Mouse (Mus musculus) neural tube, embryonic 11.5 days (tissue): ENCODE data around the gene Flywch2. TPM values are rescaled to one million over a fixed set of nuclear protein-coding genes. Genes with fewer than 3 reads are reported as not detected.

ENCODE experiments used
- ATAC-seq: fragments of 200-750 bp; cut with Nextera tagmentation; 2 replicates; pipeline ENCODE4 v1.8.0; 2017; ENCODE audit warnings: moderate number of reproducible peaks, mild to moderate bottlenecking, moderate TSS enrichment, moderate library complexity; ENCODE audit not compliant: insufficient read depth, low FRiP score, low TSS enrichment
- DNase-seq: peaks from one replicate; pipeline ENCODE4 v3.0.0-alpha.2; 2015; ENCODE audit warnings: low spot score
- H3K27ac ChIP-seq: fragments of 300-500 bp; sonication (generic); 2 replicates; pipeline ENCODE4 v1.5.1; 2014; ENCODE audit warnings: low read depth, mild to moderate bottlenecking, low read length
- H3K27me3 ChIP-seq: fragments of 300-500 bp; sonication (generic); 2 replicates; pipeline ENCODE4 v1.6.1; 2014; ENCODE audit warnings: mild to moderate bottlenecking, low read length, mixed read lengths; ENCODE audit not compliant: control insufficient read depth, insufficient read depth
- H3K36me3 ChIP-seq: fragments of 300-500 bp; sonication (generic); 2 replicates; pipeline ENCODE4 v1.6.1; 2014; ENCODE audit warnings: mild to moderate bottlenecking, low read length, moderate library complexity, mixed read lengths; ENCODE audit not compliant: control insufficient read depth, insufficient read depth
- H3K4me1 ChIP-seq: fragments of 300-500 bp; sonication (generic); 2 replicates; pipeline ENCODE4 v1.6.1; 2014; ENCODE audit warnings: low read length, mixed read lengths; ENCODE audit not compliant: control insufficient read depth, insufficient read depth
- H3K4me2 ChIP-seq: fragments of 300-500 bp; sonication (generic); 2 replicates; pipeline ENCODE4 v1.6.1; 2014; ENCODE audit warnings: low read depth, mild to moderate bottlenecking, moderate library complexity
- H3K4me3 ChIP-seq: fragments of 300-500 bp; sonication (generic); 2 replicates; pipeline ENCODE4 v1.5.1; 2014; ENCODE audit warnings: low read depth, low read length
- H3K9ac ChIP-seq: fragments of 300-500 bp; sonication (generic); 2 replicates; pipeline ENCODE4 v1.6.1; 2014; ENCODE audit warnings: mild to moderate bottlenecking, low read length
- H3K9me3 ChIP-seq: fragments of 300-500 bp; sonication (generic); 2 replicates; pipeline ENCODE4 v1.6.1; 2016; ENCODE audit warnings: low read length; ENCODE audit not compliant: control insufficient read depth
- WGBS: fragments of 180-500 bp; shearing (Covaris S2); extraction: QIAGEN DNeasy Blood & Tissue Kit; methylation state at CpG from one replicate; pipeline ENCODE4 v1.1.7; 2014; 5-methylcytosine and 5-hydroxymethylcytosine counted together
- polyA plus RNA-seq: library from polyadenylated mRNA; unstranded; fragments of >200 nt; fragmentation: Nextera tagmentation; extraction: Ambion mirVana; gene quantifications from 2 replicates; pipeline ENCODE4 v1.2.1, GENCODE M21; 2014

The Flywch2 gene
- 29.1 and 32.6 TPM in 2 replicates for polyA plus RNA-seq

GRCm38 (mm10) chr17:23785561-23786471 is at the start of gene Flywch2:
Gene Flywch2 (minus strand): TSS chr17:23786081.
- H3K27ac ChIP-seq, result 0 out of 2 replicates have a peak within 1 kb of the TSS, but pooled peaks have one; percentile 56
- H3K4me2 ChIP-seq, result peak within 1 kb of the TSS; percentile 59
- ATAC-seq, result peak; percentile 71
- DNase-seq, result peak; percentile 84
- WGBS, result 2% methylated on average over 39 of the region's 43 CpGs
- no peaks in the 10 kb centered on the region for H3K36me3 ChIP-seq
- peaks cover 5% of the 10 kb centered on the region; the same call in 1 of the 2 replicates for H3K4me1 ChIP-seq
- H3K9ac ChIP-seq, result peak within 1 kb of the TSS; percentile 75
- H3K27me3 ChIP-seq, result no peaks in the 10 kb centered on the region
- H3K4me3 ChIP-seq, result peak within 1 kb of the TSS; percentile 47
- H3K9me3 ChIP-seq, result no peaks in the 10 kb centered on the region

- H3K4me3 ChIP-seq, result no peak overlapping the region
- ATAC-seq (no peak), DNase-seq (no peak)
- H3K27me3 ChIP-seq, result no peaks in the 10 kb centered on the region
- peaks cover 13% of the 10 kb centered on the region for H3K4me1 ChIP-seq
- H3K4me2 ChIP-seq, result no peak overlapping the region
- H3K27ac ChIP-seq, result no peak overlapping the region
- 93% methylated on average over 1 of the region's 1 CpGs for WGBS
- no peak overlapping the region for H3K9ac ChIP-seq
- peaks cover 2% of the 10 kb centered on the region; the same call in 1 of the 2 replicates for H3K36me3 ChIP-seq
- no peaks in the 10 kb centered on the region for H3K9me3 ChIP-seq
Measured at GRCm38 (mm10) chr17:23831201-23831600, 45.3 kb upstream of the Flywch2 start.

- peak within 1 kb of the TSS; percentile 89 for H3K27ac ChIP-seq
- ATAC-seq, result peak; percentile 92
- no peaks in the 10 kb centered on the region for H3K9me3 ChIP-seq
- H3K27me3 ChIP-seq, result no peaks in the 10 kb centered on the region
- peaks cover 13% of the 10 kb centered on the region for H3K4me1 ChIP-seq
- peak within 1 kb of the TSS; percentile 68 for H3K9ac ChIP-seq
- peak; percentile 92 for DNase-seq
- WGBS, result 2% methylated on average over 18 of the region's 42 CpGs
- peak within 1 kb of the TSS; percentile 81 for H3K4me3 ChIP-seq
- H3K36me3 ChIP-seq, result peaks cover 18% of the 10 kb centered on the region; the same call in 1 of the 2 replicates
- peak within 1 kb of the TSS; percentile 83 for H3K4me2 ChIP-seq
Measured at GRCm38 (mm10) chr17:23829064-23829619, 43.3 kb upstream of the Flywch2 start, which contains the start of gene Elob. Gene Elob (minus strand): TSS chr17:23829136.

- Histone ChIP-seq H3K36me3 (peaks cover 24% of the 10 kb centered on the region), H3K9me3 (no peaks in the 10 kb centered on the region), H3K4me2 (peak overlapping the region; percentile 83), H3K4me1 (peaks cover 13% of the 10 kb centered on the region), H3K27ac (peak overlapping the region; percentile 89), H3K27me3 (no peaks in the 10 kb centered on the region), H3K9ac (peak overlapping the region; percentile 68), H3K4me3 (peak overlapping the region; percentile 81)
- WGBS, result under 1% methylated on average over 43 of the region's 47 CpGs
- ATAC-seq (peak; percentile 80), DNase-seq (peak; percentile 69)
Measured at GRCm38 (mm10) chr17:23828271-23829001, 42.6 kb upstream of the Flywch2 start.

GRCm38 (mm10) chr17:23825591-23825990 is 39.7 kb upstream of the Flywch2 start:
- Histone ChIP-seq H3K4me2 (no peak overlapping the region), H3K9me3 (no peaks in the 10 kb centered on the region), H3K4me3 (no peak overlapping the region), H3K9ac (no peak overlapping the region), H3K4me1 (peaks cover 13% of the 10 kb centered on the region), H3K36me3 (peaks cover 44% of the 10 kb centered on the region), H3K27me3 (no peaks in the 10 kb centered on the region), H3K27ac (no peak overlapping the region)
- no peak for ATAC-seq
- DNase-seq, result no peak
- 96% methylated on average over 4 of the region's 4 CpGs for WGBS

- WGBS, result 92% methylated on average over 12 of the region's 12 CpGs
- peaks cover 6% of the 10 kb centered on the region for H3K9me3 ChIP-seq
- no peak overlapping the region for H3K27ac ChIP-seq
- no peak overlapping the region for H3K9ac ChIP-seq
- DNase-seq (no peak), ATAC-seq (no peak)
- H3K4me1 ChIP-seq, result peaks cover 10% of the 10 kb centered on the region
- peaks cover 64% of the 10 kb centered on the region for H3K36me3 ChIP-seq
- no peak overlapping the region for H3K4me3 ChIP-seq
- no peak overlapping the region for H3K4me2 ChIP-seq
- H3K27me3 ChIP-seq, result no peaks in the 10 kb centered on the region
Measured at GRCm38 (mm10) chr17:23823614-23824013, 37.7 kb upstream of the Flywch2 start.

DNA sequence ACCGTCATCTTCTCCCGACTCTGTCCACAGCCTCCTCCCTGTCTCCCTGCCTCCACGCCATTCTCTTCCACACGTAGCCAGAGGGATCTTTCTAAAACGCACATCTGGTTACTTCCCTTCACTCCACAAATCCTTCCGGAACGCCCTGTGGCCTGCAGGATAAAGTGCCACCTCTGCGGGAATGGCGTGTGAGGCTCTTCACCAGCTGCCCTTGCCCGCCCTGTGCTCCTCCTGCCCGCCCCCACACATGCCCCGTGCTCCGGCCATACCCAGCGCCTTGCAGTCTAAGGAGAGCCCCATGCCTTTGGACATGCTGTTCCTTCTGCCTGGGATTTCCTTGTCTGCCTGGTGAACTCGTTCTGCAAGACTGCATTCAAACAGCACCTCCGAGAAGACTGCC is 37.1 kb upstream of the Flywch2 start:
- Histone ChIP-seq H3K4me1 (peaks cover 8% of the 10 kb centered on the region), H3K4me2 (no peak overlapping the region), H3K9ac (no peak overlapping the region), H3K27me3 (no peaks in the 10 kb centered on the region), H3K4me3 (no peak overlapping the region), H3K27ac (no peak overlapping the region), H3K9me3 (peaks cover 11% of the 10 kb centered on the region), H3K36me3 (peaks cover 70% of the 10 kb centered on the region)
- WGBS, result 88% methylated on average over 16 of the region's 16 CpGs
- DNase-seq (no peak), ATAC-seq (no peak)

- H3K4me1 ChIP-seq, result no peaks in the 10 kb centered on the region
- H3K9me3 ChIP-seq, result peaks cover 11% of the 10 kb centered on the region
- no peaks in the 10 kb centered on the region for H3K27me3 ChIP-seq
- H3K27ac ChIP-seq, result no peak overlapping the region
- no peak for ATAC-seq
- no peak overlapping the region for H3K4me2 ChIP-seq
- H3K9ac ChIP-seq, result no peak overlapping the region
- H3K36me3 ChIP-seq, result peaks cover 79% of the 10 kb centered on the region
- no peak for DNase-seq
- 85% methylated on average over 6 of the region's 6 CpGs for WGBS
- H3K4me3 ChIP-seq, result no peak overlapping the region
Measured at GRCm38 (mm10) chr17:23822094-23822493, 36.2 kb upstream of the Flywch2 start.
